Mouse (Mus musculus): ENCODE measurements around the gene Bcl6.

The Bcl6 gene

GRCm38 (mm10) chr16:23973635-23974367 is 14.9 kb downstream of the Bcl6 start:
- DNase-seq (ENCODE audit: low read depth in 1 of 2, low spot score in 2 of 2) = no peak

- DNase-seq (ENCODE audit: low read depth in 1 of 2, low spot score in 2 of 2) = no peak
Observed at GRCm38 (mm10) chr16:23972901-23973300, 15.8 kb downstream of the Bcl6 start.

- DNase-seq (ENCODE audit: low read depth in 1 of 2, low spot score in 2 of 2) = no peak
Observed at GRCm38 (mm10) chr16:23972126-23972740, 16.4 kb downstream of the Bcl6 start.

- DNase-seq (ENCODE audit: low read depth in 1 of 2, low spot score in 2 of 2) = no peak
Observed at GRCm38 (mm10) chr16:23969919-23970318, 18.7 kb downstream of the Bcl6 start.

GRCm38 (mm10) chr16:23968888-23969287 is 19.8 kb downstream of the Bcl6 start:
- no peak for DNase-seq (ENCODE audit: low read depth in 1 of 2, low spot score in 2 of 2)

GRCm38 (mm10) chr16:23967301-23967700 is 21.4 kb downstream of the Bcl6 start:
- DNase-seq (ENCODE audit: low read depth in 1 of 2, low spot score in 2 of 2) = no peak

GRCm38 (mm10) chr16:23966066-23966465 is 22.6 kb downstream of the Bcl6 start:
- DNase-seq (ENCODE audit: low read depth in 1 of 2, low spot score in 2 of 2) = no peak

GRCm38 (mm10) chr16:23964706-23965367 is 23.8 kb downstream of the Bcl6 start:
- DNase-seq (ENCODE audit: low read depth in 1 of 2, low spot score in 2 of 2) = no peak

GRCm38 (mm10) chr16:23963896-23964668 is 24.6 kb downstream of the Bcl6 start:
- no peak for DNase-seq (ENCODE audit: low read depth in 1 of 2, low spot score in 2 of 2)

GRCm38 (mm10) chr16:23962401-23962800 is 26.3 kb downstream of the Bcl6 start:
- DNase-seq (ENCODE audit: low read depth in 1 of 2, low spot score in 2 of 2) = no peak

- DNase-seq (ENCODE audit: low read depth in 1 of 2, low spot score in 2 of 2) = no peak
Observed at GRCm38 (mm10) chr16:23958938-23959337, 29.7 kb downstream of the Bcl6 start.

- DNase-seq (ENCODE audit: low read depth in 1 of 2, low spot score in 2 of 2) = no peak
Observed at GRCm38 (mm10) chr16:23953959-23954260, 34.7 kb downstream of the Bcl6 start.

- DNase-seq (ENCODE audit: low read depth in 1 of 2, low spot score in 2 of 2) = no peak
Observed at GRCm38 (mm10) chr16:23953189-23953958, 35.3 kb downstream of the Bcl6 start.

- DNase-seq (ENCODE audit: low read depth in 1 of 2, low spot score in 2 of 2) = no peak
Observed at GRCm38 (mm10) chr16:23952101-23952727, 36.4 kb downstream of the Bcl6 start.

- DNase-seq (ENCODE audit: low read depth in 1 of 2, low spot score in 2 of 2) = no peak
Observed at GRCm38 (mm10) chr16:23947654-23948053, 41.0 kb downstream of the Bcl6 start.

- DNase-seq (ENCODE audit: low read depth in 1 of 2, low spot score in 2 of 2) = no peak
Observed at GRCm38 (mm10) chr16:23944801-23945200, 43.9 kb downstream of the Bcl6 start.

GRCm38 (mm10) chr16:23934397-23934796 is 54.3 kb downstream of the Bcl6 start:
- no peak for DNase-seq (ENCODE audit: low read depth in 1 of 2, low spot score in 2 of 2)

GRCm38 (mm10) chr16:23932294-23932693 is 56.4 kb downstream of the Bcl6 start, which contains the start of gene Rtp2:
Rtp2 (minus strand) TSS chr16:23932394.
- DNase-seq (ENCODE audit: low read depth in 1 of 2, low spot score in 2 of 2) = no peak

- no peak for DNase-seq (ENCODE audit: low read depth in 1 of 2, low spot score in 2 of 2)
Observed at GRCm38 (mm10) chr16:23931275-23931674, 57.4 kb downstream of the Bcl6 start.

GRCm38 (mm10) chr16:23930426-23931073 is 58.1 kb downstream of the Bcl6 start:
- DNase-seq (ENCODE audit: low read depth in 1 of 2, low spot score in 2 of 2) = no peak
